In the genomic region with DNA sequence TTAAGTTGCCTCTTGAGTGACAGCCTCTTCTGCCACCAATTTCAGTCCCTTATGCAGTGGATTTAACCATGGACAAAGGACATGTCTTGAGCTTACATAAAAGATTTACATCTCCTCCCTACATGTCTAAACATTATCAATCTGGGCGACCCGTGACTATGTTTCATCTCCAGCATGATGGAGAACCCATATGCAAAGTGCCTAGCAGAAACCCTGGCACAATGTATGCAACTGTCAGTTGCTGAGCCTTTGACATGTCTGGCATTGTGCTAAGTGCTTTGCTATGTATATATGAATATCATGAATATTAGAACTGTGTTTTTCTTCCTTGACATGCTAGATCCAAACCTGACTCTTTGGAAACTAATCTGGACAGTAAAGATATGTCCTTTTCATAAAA, we compare ENCODE assay signal across 28 mouse cellular contexts.
"Had no signal": no experiment of that assay in that cellular context is flagged by ENCODE, and none has a peak within 500 bp of the region (broad histone marks: within the 10 kb centered on the region; RNA-seq: fewer than 3 reads in every experiment).

No protein-coding gene starts in this region.

- H3K4me1 ChIP-seq: embryonic facial prominence, embryonic 15.5 days had no signal

- H3K9me3 ChIP-seq: embryonic facial prominence, embryonic 10.5 days; embryonic facial prominence, embryonic 12.5 days; embryonic facial prominence, embryonic 13.5 days; embryonic facial prominence, embryonic 15.5 days; forebrain, embryonic 10.5 days; forebrain, embryonic 12.5 days; forebrain, embryonic 13.5 days; forebrain, embryonic 15.5 days; heart, embryonic 12.5 days had no signal

- ATAC-seq: forebrain, embryonic 13.5 days; forebrain, embryonic 15.5 days; forebrain, embryonic 16.5 days; forebrain, postnatal 0 days had no signal

- DNase-seq: cerebellum, adult 8-10 months; cerebellum, adult 9-10 months; cerebellum, adult 9-11 months; cerebellum, postnatal 10 days; cerebellum, postnatal 14 days; cerebellum, postnatal 25 days; cerebellum, postnatal 36 days; embryo, embryonic 11 days; forebrain, postnatal 0 days; gastrocnemius, adult 2 months; gastrocnemius, postnatal 10 days; gastrocnemius, postnatal 14 days; gastrocnemius, postnatal 25 days; gastrocnemius, postnatal 36 days; heart, adult 18-20 months; heart, adult 2 months had no signal

- H3K4me2 ChIP-seq: embryonic facial prominence, embryonic 12.5 days; embryonic facial prominence, embryonic 13.5 days; embryonic facial prominence, embryonic 15.5 days; forebrain, embryonic 12.5 days; forebrain, embryonic 13.5 days; forebrain, embryonic 15.5 days; heart, embryonic 11.5 days; heart, embryonic 12.5 days had no signal

- H3K4me3 ChIP-seq: embryonic facial prominence, embryonic 10.5 days; embryonic facial prominence, embryonic 12.5 days; embryonic facial prominence, embryonic 13.5 days; embryonic facial prominence, embryonic 15.5 days; erythroblast, embryonic 14.5 days; forebrain, embryonic 10.5 days; forebrain, embryonic 12.5 days; forebrain, embryonic 13.5 days; forebrain, embryonic 15.5 days; gastrocnemius, adult 2 months; heart, adult 2 months; heart, embryonic 12.5 days had no signal

- H3K9ac ChIP-seq: embryonic facial prominence, embryonic 12.5 days; embryonic facial prominence, embryonic 13.5 days; embryonic facial prominence, embryonic 15.5 days; forebrain, embryonic 12.5 days; forebrain, embryonic 13.5 days; forebrain, embryonic 15.5 days; forebrain, postnatal 0 days; heart, embryonic 12.5 days had no signal

- H3K27ac ChIP-seq: embryonic facial prominence, embryonic 10.5 days; embryonic facial prominence, embryonic 12.5 days; embryonic facial prominence, embryonic 13.5 days; embryonic facial prominence, embryonic 15.5 days; forebrain, embryonic 10.5 days; forebrain, embryonic 12.5 days; forebrain, embryonic 13.5 days; forebrain, embryonic 15.5 days; gastrocnemius, adult 2 months; heart, adult 2 months had no signal

- H3K36me3 ChIP-seq: forebrain, embryonic 15.5 days had no signal

- H3K27me3 ChIP-seq: embryonic facial prominence, embryonic 12.5 days; embryonic facial prominence, embryonic 13.5 days; embryonic facial prominence, embryonic 15.5 days; forebrain, embryonic 12.5 days; forebrain, embryonic 13.5 days; forebrain, embryonic 15.5 days; heart, embryonic 12.5 days had no signal
